Mouse (Mus musculus) MEL (cell line): ENCODE measurements around the gene Lamc3. TPM values are rescaled to one million over a fixed set of nuclear protein-coding genes. Genes with fewer than 3 reads are reported as not detected.
A peak's percentile ranks its signal among the peaks of the same experiment; 100 is the strongest.

Source experiments
- DNase-seq: peaks from one replicate; pipeline ENCODE4 v3.0.0; 2011; ENCODE audit warnings: low read depth, low spot score
- H3K27ac ChIP-seq: 2 replicates; pipeline ENCODE4 v1.5.1; 2012; ENCODE audit warnings: low read depth, mild to moderate bottlenecking, control low read depth, low read length, moderate library complexity; ENCODE audit not compliant: control insufficient read depth
- H3K27me3 ChIP-seq, 2 experiments: fragments of 150-350 bp in 1 of 2; sonication (generic) in 1 of 2; 2 replicates each; pipeline ENCODE4 v1.6.1; 2012; ENCODE audit warnings: low read length in 2 of 2, mild to moderate bottlenecking in 2 of 2, improper control_type of control experiment in 1 of 2, moderate library complexity in 1 of 2; ENCODE audit not compliant: insufficient read depth in 2 of 2, control insufficient read depth in 1 of 2
- H3K36me3 ChIP-seq, 2 experiments: 2 replicates each; pipeline ENCODE4 v1.6.1; 2012 to 2014; ENCODE audit warnings: low read length in 2 of 2, improper control_type of control experiment in 1 of 2, inconsistent platforms in 1 of 2, mild to moderate bottlenecking in 1 of 2; ENCODE audit not compliant: insufficient read depth in 2 of 2, control insufficient read depth in 1 of 2
- H3K4me1 ChIP-seq, 2 experiments: fragments of 150-350 bp in 1 of 2; sonication (generic) in 1 of 2; 2 replicates each; pipeline ENCODE4 v1.6.1; 2012; ENCODE audit warnings: low read length in 2 of 2, improper control_type of control experiment in 1 of 2, mild to moderate bottlenecking in 1 of 2; ENCODE audit not compliant: insufficient read depth in 2 of 2, control insufficient read depth in 1 of 2
- H3K4me3 ChIP-seq, 2 experiments: fragments of 150-350 bp in 1 of 2; sonication (generic) in 1 of 2; 2 replicates each; pipeline ENCODE4 v1.5.1; 2012; ENCODE audit warnings: low read depth in 2 of 2, low read length in 2 of 2, mild to moderate bottlenecking in 2 of 2, moderate library complexity in 2 of 2, control low read depth in 1 of 2, improper control_type of control experiment in 1 of 2; ENCODE audit not compliant: control insufficient read depth in 1 of 2, insufficient read depth in 1 of 2
- H3K79me2 ChIP-seq: 2 replicates; pipeline ENCODE4 v1.6.1; 2012; ENCODE audit warnings: mild to moderate bottlenecking, low read length, moderate library complexity; ENCODE audit not compliant: control insufficient read depth, poor library complexity, insufficient read depth
- H3K9ac ChIP-seq: 2 replicates; pipeline ENCODE4 v1.6.1; 2012; ENCODE audit warnings: low read depth, mild to moderate bottlenecking, control low read depth, low read length, moderate library complexity; ENCODE audit not compliant: control insufficient read depth, poor library complexity, severe bottlenecking
- H3K9me3 ChIP-seq: fragments of 150-350 bp; sonication (generic); replicated peaks from 2 replicates; pipeline ENCODE4 v1.6.1; 2012; ENCODE audit warnings: mild to moderate bottlenecking, low read length, improper control_type of control experiment, moderate library complexity; ENCODE audit not compliant: insufficient read depth
- CHD1 ChIP-seq: IDR thresholded peaks from 2 replicates; pipeline ENCODE4 v1.6.1; 2012; ENCODE audit warnings: low read depth, mild to moderate bottlenecking, inconsistent platforms, low read length, improper control_type of control experiment
- CTCF ChIP-seq, 3 experiments: IDR thresholded peaks in 2 of 3; conservative IDR thresholded peaks in 1 of 3; 2 replicates each; pipeline ENCODE4 v1.5.1; 2011 to 2012; ENCODE audit warnings: low read length in 3 of 3, low read depth in 2 of 3, mild to moderate bottlenecking in 2 of 3, improper control_type of control experiment in 1 of 3, inconsistent platforms in 1 of 3, mixed read lengths in 1 of 3, moderate library complexity in 1 of 3; ENCODE audit not compliant: control insufficient read depth in 1 of 3, insufficient read depth in 1 of 3, poor library complexity in 1 of 3, severe bottlenecking in 1 of 3
- HCFC1 ChIP-seq: IDR thresholded peaks from 2 replicates; pipeline ENCODE4 v1.6.1; 2012; ENCODE audit warnings: low read depth, mild to moderate bottlenecking, inconsistent platforms, low read length, improper control_type of control experiment, moderate library complexity
- JUND ChIP-seq: IDR thresholded peaks from 2 replicates; pipeline ENCODE4 v1.6.1; 2011; ENCODE audit warnings: low read depth, mild to moderate bottlenecking, improper control_type of control experiment, low read length
- MEF2A ChIP-seq: IDR thresholded peaks from 2 replicates; pipeline ENCODE4 v1.6.1; 2014; ENCODE audit warnings: low read depth, mild to moderate bottlenecking, inconsistent platforms, low read length, improper control_type of control experiment; ENCODE audit not compliant: poor library complexity, insufficient replicate concordance, severe bottlenecking; ENCODE audit errors: extremely low read depth
- MYC ChIP-seq: IDR thresholded peaks from 2 replicates; pipeline ENCODE4 v1.6.1; 2011; ENCODE audit warnings: low read depth, mild to moderate bottlenecking, low read length, improper control_type of control experiment, moderate library complexity
- NRF1 ChIP-seq: IDR thresholded peaks from 2 replicates; pipeline ENCODE4 v1.6.1; 2014; ENCODE audit warnings: low read depth, mild to moderate bottlenecking, inconsistent platforms, low read length, improper control_type of control experiment, moderate library complexity; ENCODE audit not compliant: poor library complexity, insufficient read depth, severe bottlenecking
- POLR2AphosphoS5 ChIP-seq: IDR thresholded peaks from 2 replicates; pipeline ENCODE4 v1.6.1; 2012; ENCODE audit warnings: low read depth, borderline replicate concordance, mild to moderate bottlenecking, inconsistent platforms, low read length, moderate library complexity, mixed read lengths
- RCOR1 ChIP-seq: IDR thresholded peaks from 2 replicates; pipeline ENCODE4 v1.6.1; 2012; ENCODE audit warnings: low read depth, mild to moderate bottlenecking, inconsistent platforms, low read length, improper control_type of control experiment
- SIN3A ChIP-seq: IDR thresholded peaks from 2 replicates; pipeline ENCODE4 v1.6.1; 2012; ENCODE audit warnings: low read length, improper control_type of control experiment, inconsistent platforms
- SMC3 ChIP-seq: IDR thresholded peaks from 2 replicates; pipeline ENCODE4 v1.6.1; 2011; ENCODE audit warnings: low read depth, low read length, improper control_type of control experiment
- TAL1 ChIP-seq: IDR thresholded peaks from 2 replicates; pipeline ENCODE4 v1.6.1; 2012; ENCODE audit warnings: mild to moderate bottlenecking, inconsistent platforms, low read length, moderate library complexity, mixed read lengths
- TCF12 ChIP-seq: IDR thresholded peaks from 2 replicates; pipeline ENCODE4 v1.6.1; 2014; ENCODE audit warnings: low read depth, mild to moderate bottlenecking, inconsistent platforms, low read length, improper control_type of control experiment, moderate library complexity
- UBTF ChIP-seq: IDR thresholded peaks from 2 replicates; pipeline ENCODE4 v1.6.1; 2012; ENCODE audit warnings: low read depth, mild to moderate bottlenecking, inconsistent platforms, low read length, improper control_type of control experiment, moderate library complexity, borderline replicate concordance; ENCODE audit not compliant: insufficient read depth
- ZKSCAN1 ChIP-seq: IDR thresholded peaks from 2 replicates; pipeline ENCODE4 v1.6.1; 2012; ENCODE audit warnings: low read depth, mild to moderate bottlenecking, inconsistent platforms, low read length, improper control_type of control experiment, moderate library complexity
- ZMIZ1 ChIP-seq: IDR thresholded peaks from 2 replicates; pipeline ENCODE4 v1.6.1; 2012; ENCODE audit warnings: low read depth, mild to moderate bottlenecking, inconsistent platforms, low read length, improper control_type of control experiment, moderate library complexity
- polyA plus RNA-seq, 2 experiments: library from polyadenylated mRNA; stranded (reverse) in 1 of 2; unstranded in 1 of 2; fragments of >175 nt in 1 of 2; fragments of >200 nt in 1 of 2; gene quantifications; 2 replicates each; pipeline versions ENCODE4 v1.2.1 to v1.2.4; 2012; ENCODE audit warnings: low replicate concordance in 2 of 2, low read depth in 1 of 2; ENCODE audit not compliant: insufficient read length in 2 of 2, insufficient read depth in 1 of 2, missing spikeins in 1 of 2
- total RNA-seq: library from RNA; depleted of rRNA; stranded (reverse); fragments of 300-350 nt; gene quantifications from 2 replicates; pipeline ENCODE4 v1.2.3, GENCODE M21; 2012

Lamc3 gene
- total and polyA plus RNA-seq, 3 experiments, result not detected

DNA sequence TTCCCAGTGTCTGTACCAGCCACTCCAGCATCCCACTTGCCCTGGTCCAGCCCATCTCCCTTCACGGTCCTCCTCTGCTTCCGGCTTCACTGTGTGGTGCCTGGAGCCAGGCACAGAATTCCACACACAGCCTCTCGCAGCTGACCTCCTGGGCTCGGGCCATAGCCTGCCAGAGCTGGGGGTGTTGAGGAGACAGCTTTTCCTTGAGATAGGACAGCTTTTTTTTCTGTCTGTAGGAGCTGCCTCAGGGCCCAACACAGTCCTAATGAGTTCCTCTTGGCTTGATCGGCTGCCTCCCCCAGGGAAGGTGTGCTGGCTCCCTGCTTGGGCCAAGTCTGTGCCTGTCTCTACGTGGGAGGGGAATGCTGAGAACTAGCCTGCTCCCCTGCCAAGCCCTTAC, 17.0 kb downstream of the Lamc3 start:
- Histone ChIP-seq H3K79me2 (no peaks in the 10 kb centered on the region), H3K27me3 (peaks cover 0 to under 1% of the 10 kb centered on the region in 2 experiments; a peak in 1 of 4 replicates), H3K27ac (no peak overlapping the region), H3K36me3 (no peaks in the 10 kb centered on the region), H3K9ac (no peak overlapping the region), H3K4me3 (no peak overlapping the region), H3K4me1 (no peaks in the 10 kb centered on the region), H3K9me3 (no peaks in the 10 kb centered on the region)
- DNase-seq, result no peak
- no peak for TF ChIP-seq SMC3
- TF ChIP-seq SIN3A, result no peak
- TF ChIP-seq ZKSCAN1, result no peak
- TF ChIP-seq RCOR1, result no peak
- TF ChIP-seq CHD1, result no peak
- TF ChIP-seq HCFC1, result no peak
- no peak for TF ChIP-seq MEF2A
- no peak for TF ChIP-seq ZMIZ1
- TF ChIP-seq TCF12, result no peak
- no peak for TF ChIP-seq NRF1
- no peak for TF ChIP-seq UBTF
- no peak for TF ChIP-seq JUND
- no peak for TF ChIP-seq MYC
- TF ChIP-seq POLR2AphosphoS5, result no peak

DNA sequence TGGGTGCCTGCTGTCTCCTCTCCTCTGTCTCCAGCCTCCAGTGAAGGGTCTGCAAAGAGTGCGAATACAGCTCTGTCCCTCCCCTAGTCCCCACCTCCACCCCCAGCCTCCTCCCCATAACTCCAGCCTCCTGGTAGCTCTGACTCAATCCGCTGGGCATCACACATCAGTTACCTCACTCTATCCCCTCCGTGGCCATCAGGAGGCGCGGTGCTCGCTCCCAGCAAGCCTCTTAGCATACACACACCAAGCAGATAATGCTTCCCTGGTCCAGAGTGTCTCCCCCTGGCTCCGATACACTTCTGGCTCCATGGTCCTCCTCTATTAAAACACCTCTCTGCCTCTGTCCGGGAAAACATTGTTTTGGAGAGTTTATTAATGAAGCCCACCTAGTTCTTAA, 17.5 kb downstream of the Lamc3 start:
- H3K9me3 ChIP-seq, result no peaks in the 10 kb centered on the region
- DNase-seq, result no peak
- H3K79me2 ChIP-seq, result no peaks in the 10 kb centered on the region
- H3K27ac ChIP-seq, result no peak overlapping the region
- no peak overlapping the region for H3K4me3 ChIP-seq
- H3K9ac ChIP-seq, result no peak overlapping the region
- 0 out of 2 replicates have a peak, but pooled peaks have one; percentile 16 for TF ChIP-seq SMC3
- TF ChIP-seq UBTF, result no peak
- TF ChIP-seq CTCF (IDR thresholded peaks at IDR 0.05 in 2 of 3, conservative IDR thresholded peaks at IDR 0.05 in 1 of 3; ENCODE audit: control insufficient read depth in 1 of 3, insufficient read depth in 1 of 3, low read depth in 2 of 3, low read length in 3 of 3, poor library complexity in 1 of 3, severe bottlenecking in 1 of 3), result peak in 2 of 3 experiments; percentile 17 to 39; a peak in 3 of 6 replicates
- TF ChIP-seq TAL1, result no peak
- TF ChIP-seq, all 39 proteins: peak for 2
- Histone ChIP-seq H3K4me1 (no peaks in the 10 kb centered on the region), H3K36me3 (no peaks in the 10 kb centered on the region), H3K27me3 (no peaks in the 10 kb centered on the region)
